Mouse (Mus musculus) embryonic fibroblast, embryonic 13.5 days (primary cell): ENCODE measurements around the gene Dbp.

Source experiments
- CTCF ChIP-seq: IDR thresholded peaks from 2 replicates; pipeline ENCODE4 v1.5.1; 2011; ENCODE audit warnings: mild to moderate bottlenecking, control low read depth, low read length, moderate library complexity, borderline replicate concordance; ENCODE audit not compliant: insufficient read depth
- POLR2A ChIP-seq: IDR thresholded peaks from 2 replicates; pipeline ENCODE4 v1.6.1; 2011; ENCODE audit warnings: low read depth, mild to moderate bottlenecking, control low read depth, low read length, moderate library complexity

GRCm38 (mm10) chr7:45689800-45690199, 15.1 kb upstream of the Dbp start:
- no peak for TF ChIP-seq CTCF
- TF ChIP-seq POLR2A: no peak
